Mouse (Mus musculus) bone marrow, adult 2 months (tissue): ENCODE results near the gene Ric8b.

Source experiments
- CTCF ChIP-seq: fragments of 200-500 bp; IDR thresholded peaks from 2 replicates; pipeline ENCODE4 v1.5.1; 2011; ENCODE audit warnings: low read length, control low read depth; ENCODE audit not compliant: control insufficient read depth, insufficient read depth
- POLR2A ChIP-seq: fragments of 200-500 bp; IDR thresholded peaks from 2 replicates; pipeline ENCODE4 v1.6.1; 2011; ENCODE audit warnings: low read depth, mild to moderate bottlenecking, control low read depth, low read length, borderline replicate concordance; ENCODE audit not compliant: control insufficient read depth

DNA sequence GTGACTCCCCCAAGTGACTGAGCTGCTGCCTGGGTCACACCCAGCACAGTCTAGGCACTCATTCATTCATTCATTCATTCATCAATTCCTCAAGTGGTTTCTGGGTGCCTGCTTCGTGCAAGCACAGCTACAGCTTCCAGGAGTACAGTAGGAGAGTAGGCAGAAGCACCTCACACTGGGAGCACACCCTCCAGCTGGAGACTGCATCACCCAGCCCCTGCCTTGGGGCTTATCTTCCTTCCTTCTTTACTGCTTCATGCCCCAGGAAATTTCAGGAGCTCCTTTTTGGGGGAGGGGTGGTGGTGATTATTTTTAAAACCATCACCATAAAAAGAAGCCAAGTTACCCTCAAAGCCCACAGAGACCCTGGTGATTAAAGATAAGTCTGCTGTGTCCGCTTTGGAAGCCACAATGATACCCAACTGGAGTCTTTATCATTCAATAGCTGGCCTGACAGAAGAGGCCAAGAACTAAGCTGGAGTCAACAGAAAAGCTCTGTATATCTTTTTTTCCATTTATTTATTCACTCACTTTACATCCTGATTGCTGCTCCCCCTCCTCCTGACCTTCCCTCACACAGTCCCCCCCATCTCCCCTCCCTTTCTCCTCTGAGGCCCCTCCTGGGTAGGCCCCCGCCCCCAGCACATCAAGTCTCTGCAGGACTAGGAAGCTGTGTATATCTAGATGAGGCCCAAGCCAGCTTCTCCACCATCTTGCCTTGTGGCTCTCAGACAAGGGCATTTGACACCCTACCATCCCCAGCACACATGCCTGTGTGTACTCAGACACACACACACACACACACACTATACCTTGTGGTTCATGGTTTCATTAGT is 19.1 kb upstream of the Ric8b start:
- TF ChIP-seq POLR2A (no peak), CTCF (no peak)
